Mouse (Mus musculus): Measurements from ENCODE around the gene Ppp2r5a.
"Not testable (repeated sequence)": the region's sequence is repeated elsewhere in the genome, so short reads cannot be mapped to it uniquely, and the experiment has no call there.

Ppp2r5a gene

GRCm38 (mm10) chr1:191403074-191403473, at the start of gene Ppp2r5a:
Gene Ppp2r5a (minus strand): TSS chr1:191403272.
- no peak for DNase-seq (ENCODE audit: low spot score)

- peak; percentile 42 for DNase-seq (ENCODE audit: low spot score)
These were observed 47.5 kb upstream of the Ppp2r5a start for GRCm38 (mm10) chr1:191450614-191451013.

DNA sequence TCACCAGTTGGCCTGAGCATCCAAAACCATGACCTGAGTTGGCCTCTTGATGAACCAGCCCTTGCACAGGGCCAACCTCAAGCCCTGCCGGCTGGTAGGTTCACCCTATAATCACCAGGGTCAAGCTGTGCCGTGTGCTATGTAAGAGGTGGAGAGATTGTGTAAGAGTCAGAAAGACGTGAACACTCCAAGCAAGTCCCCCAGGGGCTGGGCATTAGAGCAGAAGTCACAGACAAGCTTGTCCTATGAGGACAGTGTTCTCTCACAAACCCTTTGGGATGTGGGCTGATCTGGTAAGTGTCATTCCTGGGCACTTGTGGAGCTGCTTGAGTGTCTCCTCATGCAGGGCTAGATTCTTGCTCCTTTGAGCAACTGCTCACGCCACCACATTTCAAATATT, 46.5 kb upstream of the Ppp2r5a start:
- DNase-seq (ENCODE audit: low spot score), result no peak

DNA sequence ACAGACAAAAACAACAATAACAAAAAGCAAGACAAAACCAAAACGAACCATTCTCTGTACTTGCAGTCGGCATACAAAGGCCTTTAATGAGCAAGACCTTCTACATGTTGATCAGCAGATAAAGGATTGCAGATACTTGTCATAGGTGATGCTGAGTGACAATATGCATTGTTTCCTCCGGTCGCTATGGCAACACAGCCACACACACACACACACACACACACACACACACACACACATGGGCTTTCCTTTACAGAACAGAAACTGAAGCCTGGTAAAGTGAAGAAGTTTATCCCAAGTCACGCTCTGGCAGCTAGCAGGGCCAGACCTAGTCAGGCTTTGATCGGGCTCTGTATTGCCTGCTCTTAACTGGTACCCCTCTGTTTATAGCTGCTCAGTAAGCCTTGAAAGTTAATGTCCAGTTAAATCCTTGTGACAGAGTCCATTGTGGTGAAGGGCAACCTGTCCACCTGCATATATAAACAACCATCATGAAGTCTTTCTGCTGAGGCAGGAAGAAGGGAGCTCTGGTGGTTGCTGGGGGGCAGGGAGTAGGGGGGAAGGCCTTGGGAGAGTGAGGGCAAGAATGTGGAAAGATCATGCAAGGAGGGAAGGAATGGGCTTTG, 44.4 kb upstream of the Ppp2r5a start:
- DNase-seq (ENCODE audit: low spot score), result no peak

DNA sequence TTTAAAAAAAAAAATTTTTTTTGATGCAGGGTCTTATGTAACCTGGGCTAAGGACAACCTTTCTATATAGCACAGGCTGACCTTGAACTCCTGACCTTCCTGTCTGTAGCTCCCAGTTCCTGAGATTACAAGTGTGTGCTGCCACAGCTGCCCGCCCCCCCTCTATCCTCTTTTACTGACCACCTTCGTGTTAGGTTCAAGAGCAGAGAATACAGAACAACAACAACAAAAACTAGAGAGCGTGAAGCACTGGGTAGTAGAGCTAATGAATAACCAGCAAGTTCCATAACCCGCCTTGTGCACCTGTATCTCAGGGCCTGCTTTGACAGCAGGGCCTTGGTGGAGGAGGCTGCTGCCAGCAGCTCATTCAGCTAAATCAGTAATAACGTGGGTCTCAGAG, 43.2 kb upstream of the Ppp2r5a start:
- no peak for DNase-seq (ENCODE audit: low spot score)

DNA sequence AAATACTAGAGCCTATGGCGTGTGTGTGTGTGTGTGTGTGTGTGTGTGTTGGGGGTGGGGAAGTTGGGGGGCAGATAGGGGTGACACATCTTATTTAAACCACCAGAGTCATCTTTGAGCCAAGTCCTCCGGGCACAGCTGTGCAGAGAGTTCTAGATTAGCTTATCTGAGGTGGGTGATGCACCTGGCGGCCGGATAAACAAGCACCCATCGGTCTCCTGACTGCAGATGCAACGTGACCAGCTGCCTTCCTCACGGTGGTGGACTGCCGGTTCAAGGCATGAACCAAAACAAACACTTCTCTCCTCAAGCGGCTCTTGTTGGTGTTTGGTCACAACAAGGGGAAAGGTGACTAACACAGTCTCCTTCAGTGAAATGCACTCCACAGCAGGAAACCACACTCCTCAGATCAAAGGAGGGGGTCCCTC, 42.8 kb upstream of the Ppp2r5a start:
- peak; percentile 51 for DNase-seq (ENCODE audit: low spot score)

DNA sequence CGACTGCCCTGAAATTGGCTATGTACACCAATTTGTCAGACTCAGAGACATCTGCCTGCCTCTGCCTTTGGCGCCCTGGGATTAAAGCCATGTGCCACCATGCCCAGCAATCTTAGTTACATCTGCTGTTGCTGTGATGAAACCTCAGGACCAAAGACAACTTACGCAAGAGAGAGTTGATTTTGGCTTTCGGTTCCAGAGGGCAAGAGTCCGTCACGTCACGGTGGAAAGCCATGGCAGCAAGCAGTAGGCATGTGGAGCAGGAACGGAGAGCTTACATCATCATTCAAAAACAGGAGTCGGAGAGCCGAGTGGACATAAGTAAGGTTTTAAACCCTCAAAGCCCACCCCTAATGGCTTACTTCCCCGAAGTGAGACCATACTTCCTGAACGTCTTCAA, 42.3 kb upstream of the Ppp2r5a start:
- no peak for DNase-seq (ENCODE audit: low spot score)

DNA sequence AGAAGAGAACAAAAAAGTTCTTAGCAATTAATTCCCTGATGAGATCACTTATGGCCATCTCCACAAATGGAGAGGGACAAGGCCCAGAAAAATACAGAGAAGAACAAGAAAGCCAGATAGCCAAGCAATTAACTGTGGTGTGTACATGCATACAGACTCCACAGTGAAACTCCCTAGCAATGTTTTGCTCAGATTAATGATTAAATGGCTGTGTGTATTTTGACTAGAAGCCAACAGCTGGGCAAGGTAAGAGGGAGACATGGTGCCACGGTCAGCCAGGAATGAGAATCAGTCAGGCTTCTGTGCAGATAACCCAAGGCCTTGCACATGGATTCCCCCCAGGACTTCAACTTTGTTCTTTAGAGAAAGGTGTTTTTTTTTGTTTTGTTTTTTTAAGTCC, 41.4 kb upstream of the Ppp2r5a start:
- DNase-seq (ENCODE audit: low spot score), result no peak

DNA sequence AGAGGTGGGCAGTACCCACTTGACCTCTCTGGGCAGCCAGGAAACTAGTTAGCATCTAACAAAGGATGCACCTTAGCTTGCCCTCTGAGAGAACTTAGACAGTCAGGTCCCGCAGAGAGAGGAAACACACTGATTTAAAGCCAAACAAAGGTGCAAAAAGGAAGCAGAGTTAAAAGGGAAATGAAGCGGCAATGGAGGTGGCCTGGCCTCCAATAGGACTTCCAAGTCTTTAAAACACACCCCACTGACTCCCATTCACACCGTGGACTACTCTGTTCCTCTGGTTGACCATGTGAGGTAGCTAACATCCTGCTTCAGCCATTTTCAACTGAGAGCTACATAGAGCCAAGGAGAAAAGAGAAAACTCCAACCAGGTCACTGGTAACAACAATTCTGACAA, 35.9 kb upstream of the Ppp2r5a start:
- no peak for DNase-seq (ENCODE audit: low spot score)

DNA sequence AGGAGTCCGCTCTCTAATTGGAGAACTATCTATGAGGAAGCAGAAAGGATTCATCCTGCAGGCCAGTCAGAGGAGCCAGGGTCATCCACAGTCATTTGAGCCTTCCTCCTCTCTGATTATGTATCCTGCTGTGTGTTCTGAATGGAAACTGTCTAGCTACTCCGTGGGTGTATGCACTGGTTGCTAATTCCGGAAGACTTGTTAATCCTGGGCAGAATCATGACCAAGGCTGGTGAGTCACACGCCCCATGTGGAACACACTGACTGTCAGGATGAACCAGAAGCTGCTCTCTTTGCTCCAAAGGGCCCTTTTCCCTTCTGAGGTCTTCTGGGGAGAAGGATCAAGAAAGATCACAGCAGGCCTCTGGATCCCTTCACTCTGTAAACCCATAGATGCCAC, 35.5 kb upstream of the Ppp2r5a start:
- no peak for DNase-seq (ENCODE audit: low spot score)

DNA sequence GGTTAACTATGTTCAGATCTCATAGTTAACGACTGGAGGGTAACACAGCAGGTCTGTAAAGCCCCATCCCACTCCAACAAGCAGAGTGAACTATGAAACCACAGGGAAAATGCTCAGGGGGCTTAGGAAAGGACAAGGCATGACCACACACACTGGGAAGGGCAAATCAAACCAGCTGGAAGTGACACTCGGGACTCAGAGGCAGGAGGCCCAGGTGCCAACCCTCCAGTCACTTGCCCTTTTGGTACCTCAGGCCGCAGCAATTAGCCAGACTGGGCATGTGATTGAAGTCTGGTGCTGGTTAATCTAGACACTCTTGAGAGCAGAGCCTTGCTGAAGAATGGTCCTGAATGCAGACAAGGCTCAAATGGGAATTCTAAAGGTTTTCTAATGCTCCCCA, 33.6 kb upstream of the Ppp2r5a start:
- DNase-seq (ENCODE audit: low spot score), result no peak

DNA sequence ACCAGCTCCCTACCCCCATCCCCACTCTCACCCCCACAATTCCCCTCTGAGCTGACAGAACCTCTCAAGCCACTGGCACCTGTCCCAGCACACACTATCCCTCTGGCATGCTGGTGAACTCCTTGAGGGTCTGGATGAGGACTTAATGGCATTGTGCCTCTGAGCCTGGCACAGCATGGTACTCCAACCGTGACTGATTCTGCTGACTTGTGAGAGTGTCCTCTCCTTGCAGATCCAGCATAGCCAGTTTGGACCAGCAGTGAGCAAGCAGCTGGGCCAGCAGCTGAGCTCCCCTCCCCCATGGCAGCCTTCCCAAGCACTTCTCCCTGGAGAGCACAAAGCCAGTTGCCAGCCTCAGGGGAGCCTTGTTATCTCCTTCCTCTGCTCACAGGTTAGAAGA, 32.3 kb upstream of the Ppp2r5a start:
- no peak for DNase-seq (ENCODE audit: low spot score)

- DNase-seq (ENCODE audit: low spot score), result no peak
These were observed 29.5 kb upstream of the Ppp2r5a start for GRCm38 (mm10) chr1:191432531-191432930.

GRCm38 (mm10) chr1:191432023-191432422, 29.0 kb upstream of the Ppp2r5a start:
- no peak for DNase-seq (ENCODE audit: low spot score)

- DNase-seq (ENCODE audit: low spot score), result no peak
These were observed 27.0 kb upstream of the Ppp2r5a start for GRCm38 (mm10) chr1:191430121-191430520.

- no peak for DNase-seq (ENCODE audit: low spot score)
These were observed 22.8 kb upstream of the Ppp2r5a start for GRCm38 (mm10) chr1:191425884-191426283.

DNA sequence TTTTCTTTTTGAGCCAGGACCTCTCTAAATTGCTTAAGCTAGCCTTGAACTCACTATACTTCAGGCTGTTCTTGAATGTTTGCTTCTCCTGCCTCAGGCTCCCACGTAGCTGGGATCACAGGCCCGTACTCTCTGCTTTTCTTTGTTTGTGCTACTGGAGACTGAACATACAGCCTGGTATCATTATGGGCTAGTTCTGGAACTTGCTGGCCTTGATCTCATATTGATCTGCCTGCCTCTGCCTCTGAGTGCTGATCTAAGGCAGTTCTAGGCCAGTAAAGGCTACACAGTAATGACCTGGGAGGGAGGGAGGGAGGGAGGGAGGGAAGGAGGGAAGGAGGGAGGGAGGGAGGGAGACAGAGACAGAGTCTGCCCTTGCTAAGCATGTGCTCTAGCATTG, 20.1 kb upstream of the Ppp2r5a start:
- no peak for DNase-seq (ENCODE audit: low spot score)

DNA sequence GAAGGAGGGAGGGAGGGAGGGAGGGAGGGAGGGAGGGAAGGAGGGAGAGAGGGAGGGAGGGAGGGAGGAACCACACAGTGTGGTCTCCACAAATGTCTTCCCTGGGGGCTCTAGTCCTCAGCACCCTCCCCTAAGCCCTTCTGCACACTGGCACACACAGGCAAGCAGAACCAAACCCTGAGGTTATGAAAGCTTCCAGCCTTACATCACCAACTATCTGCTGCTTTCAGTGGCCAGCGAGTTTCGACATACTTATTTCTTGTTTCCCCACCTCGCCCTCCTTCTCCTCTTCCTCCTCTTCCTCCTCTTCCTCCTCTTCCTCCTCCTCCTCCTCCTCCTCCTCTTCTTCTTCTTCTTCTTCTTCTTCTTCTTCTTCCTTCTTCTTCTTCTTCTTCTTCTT, 19.6 kb upstream of the Ppp2r5a start:
- DNase-seq (ENCODE audit: low spot score), result not testable (repeated sequence)

- DNase-seq (ENCODE audit: low spot score), result no peak
These were observed 19.1 kb upstream of the Ppp2r5a start for GRCm38 (mm10) chr1:191422164-191422563.

- no peak for DNase-seq (ENCODE audit: low spot score)
These were observed 18.4 kb upstream of the Ppp2r5a start for GRCm38 (mm10) chr1:191421426-191421999.

GRCm38 (mm10) chr1:191420930-191421404, 17.9 kb upstream of the Ppp2r5a start:
- DNase-seq (ENCODE audit: low spot score), result no peak

DNA sequence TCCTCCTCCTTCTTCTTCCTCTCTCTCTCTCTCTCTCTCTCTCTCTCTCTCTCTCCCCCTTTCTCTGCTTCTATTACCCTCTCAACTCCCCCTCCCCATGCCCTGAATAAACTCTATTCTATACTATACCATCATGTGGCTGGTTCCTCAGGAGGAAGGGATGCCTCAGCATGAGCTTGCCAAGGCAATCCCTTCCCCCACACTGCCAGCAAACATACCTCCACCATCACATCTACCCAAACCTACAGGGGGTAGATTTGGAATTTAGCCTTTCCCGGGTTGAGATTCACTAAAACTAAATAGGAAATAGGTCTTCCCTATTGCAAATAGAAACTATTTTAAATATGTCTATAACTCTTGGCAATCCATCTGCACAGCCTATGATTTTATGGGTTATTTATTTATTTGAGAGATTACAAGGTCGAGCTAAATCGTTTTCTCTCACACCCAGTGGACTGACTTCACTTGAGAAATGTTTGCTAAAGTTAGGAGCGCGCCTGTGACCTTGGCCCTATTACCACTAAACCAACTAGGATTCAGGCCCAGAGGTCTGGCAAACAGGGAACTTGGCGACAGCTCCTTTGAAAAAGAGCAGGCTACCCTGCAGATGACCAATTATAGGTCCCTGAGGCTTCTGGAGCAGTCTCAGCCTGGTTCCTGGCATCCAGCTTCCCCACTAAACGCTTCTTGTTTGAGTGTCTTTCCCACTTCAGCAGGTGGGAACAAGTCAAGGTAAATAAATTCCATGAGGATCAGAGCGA, 17.1 kb upstream of the Ppp2r5a start:
- DNase-seq (ENCODE audit: low spot score), result no peak

- no peak for DNase-seq (ENCODE audit: low spot score)
These were observed 16.3 kb upstream of the Ppp2r5a start for GRCm38 (mm10) chr1:191419421-191419820.

Measured in c-Kit-positive CD71-positive TER-119-positive erythroid progenitor cells, embryonic 14.5 days (primary cell).